Mouse (Mus musculus) MEL (cell line): Measurements from ENCODE around the gene Tjp1. TPM values are rescaled to one million over a fixed set of nuclear protein-coding genes. Genes with fewer than 3 reads are reported as not detected.

ENCODE experiments used
- DNase-seq: peaks from one replicate; pipeline ENCODE4 v3.0.0; 2011; ENCODE audit warnings: low read depth, low spot score
- H3K27ac ChIP-seq: 2 replicates; pipeline ENCODE4 v1.5.1; 2012; ENCODE audit warnings: low read depth, mild to moderate bottlenecking, control low read depth, low read length, moderate library complexity; ENCODE audit not compliant: control insufficient read depth
- H3K27me3 ChIP-seq, 2 experiments: fragments of 150-350 bp in 1 of 2; sonication (generic) in 1 of 2; 2 replicates each; pipeline ENCODE4 v1.6.1; 2012; ENCODE audit warnings: low read length in 2 of 2, mild to moderate bottlenecking in 2 of 2, improper control_type of control experiment in 1 of 2, moderate library complexity in 1 of 2; ENCODE audit not compliant: insufficient read depth in 2 of 2, control insufficient read depth in 1 of 2
- H3K36me3 ChIP-seq, 2 experiments: 2 replicates each; pipeline ENCODE4 v1.6.1; 2012 to 2014; ENCODE audit warnings: low read length in 2 of 2, improper control_type of control experiment in 1 of 2, inconsistent platforms in 1 of 2, mild to moderate bottlenecking in 1 of 2; ENCODE audit not compliant: insufficient read depth in 2 of 2, control insufficient read depth in 1 of 2
- H3K4me1 ChIP-seq, 2 experiments: fragments of 150-350 bp in 1 of 2; sonication (generic) in 1 of 2; 2 replicates each; pipeline ENCODE4 v1.6.1; 2012; ENCODE audit warnings: low read length in 2 of 2, improper control_type of control experiment in 1 of 2, mild to moderate bottlenecking in 1 of 2; ENCODE audit not compliant: insufficient read depth in 2 of 2, control insufficient read depth in 1 of 2
- H3K4me3 ChIP-seq, 2 experiments: fragments of 150-350 bp in 1 of 2; sonication (generic) in 1 of 2; 2 replicates each; pipeline ENCODE4 v1.5.1; 2012; ENCODE audit warnings: low read depth in 2 of 2, low read length in 2 of 2, mild to moderate bottlenecking in 2 of 2, moderate library complexity in 2 of 2, control low read depth in 1 of 2, improper control_type of control experiment in 1 of 2; ENCODE audit not compliant: control insufficient read depth in 1 of 2, insufficient read depth in 1 of 2
- H3K79me2 ChIP-seq: 2 replicates; pipeline ENCODE4 v1.6.1; 2012; ENCODE audit warnings: mild to moderate bottlenecking, low read length, moderate library complexity; ENCODE audit not compliant: control insufficient read depth, poor library complexity, insufficient read depth
- H3K9ac ChIP-seq: 2 replicates; pipeline ENCODE4 v1.6.1; 2012; ENCODE audit warnings: low read depth, mild to moderate bottlenecking, control low read depth, low read length, moderate library complexity; ENCODE audit not compliant: control insufficient read depth, poor library complexity, severe bottlenecking
- H3K9me3 ChIP-seq: fragments of 150-350 bp; sonication (generic); replicated peaks from 2 replicates; pipeline ENCODE4 v1.6.1; 2012; ENCODE audit warnings: mild to moderate bottlenecking, low read length, improper control_type of control experiment, moderate library complexity; ENCODE audit not compliant: insufficient read depth
- CHD1 ChIP-seq: IDR thresholded peaks from 2 replicates; pipeline ENCODE4 v1.6.1; 2012; ENCODE audit warnings: low read depth, mild to moderate bottlenecking, inconsistent platforms, low read length, improper control_type of control experiment
- E2F4 ChIP-seq: IDR thresholded peaks from 2 replicates; pipeline ENCODE4 v1.6.1; 2011; ENCODE audit warnings: low read depth, low read length, improper control_type of control experiment, borderline replicate concordance
- ELF1 ChIP-seq: IDR thresholded peaks from 2 replicates; pipeline ENCODE4 v1.6.1; 2014; ENCODE audit warnings: low read depth, mild to moderate bottlenecking, inconsistent platforms, low read length, improper control_type of control experiment, moderate library complexity
- EP300 ChIP-seq, 2 experiments: IDR thresholded peaks; 2 replicates each; pipeline ENCODE4 v1.6.1; 2011; ENCODE audit warnings: improper control_type of control experiment in 2 of 2, low read length in 2 of 2, low read depth in 1 of 2, mild to moderate bottlenecking in 1 of 2
- ETS1 ChIP-seq: IDR thresholded peaks from 2 replicates; pipeline ENCODE4 v1.6.1; 2012; ENCODE audit warnings: low read depth, mild to moderate bottlenecking, inconsistent platforms, low read length, improper control_type of control experiment, moderate library complexity
- GABPA ChIP-seq: IDR thresholded peaks from 2 replicates; pipeline ENCODE4 v1.6.1; 2012; ENCODE audit warnings: low read depth, mild to moderate bottlenecking, inconsistent platforms, low read length, improper control_type of control experiment, moderate library complexity
- GATA1 ChIP-seq: IDR thresholded peaks from 2 replicates; pipeline ENCODE4 v1.6.1; 2011; ENCODE audit warnings: low read depth, low read length, improper control_type of control experiment
- MAFK ChIP-seq: IDR thresholded peaks from 2 replicates; pipeline ENCODE4 v1.6.1; 2011; ENCODE audit warnings: low read depth, mild to moderate bottlenecking, low read length, improper control_type of control experiment, borderline replicate concordance
- MAZ ChIP-seq: IDR thresholded peaks from 2 replicates; pipeline ENCODE4 v1.6.1; 2012; ENCODE audit warnings: low read depth, mild to moderate bottlenecking, inconsistent platforms, low read length, improper control_type of control experiment
- MYC ChIP-seq: IDR thresholded peaks from 2 replicates; pipeline ENCODE4 v1.6.1; 2011; ENCODE audit warnings: low read depth, mild to moderate bottlenecking, low read length, improper control_type of control experiment, moderate library complexity
- POLR2A ChIP-seq, 2 experiments: IDR thresholded peaks; 2 replicates each; pipeline ENCODE4 v1.6.1; 2011 to 2012; ENCODE audit warnings: low read length in 2 of 2, mild to moderate bottlenecking in 2 of 2, control low read depth in 1 of 2, improper control_type of control experiment in 1 of 2, low read depth in 1 of 2, moderate library complexity in 1 of 2; ENCODE audit not compliant: control insufficient read depth in 1 of 2, insufficient read depth in 1 of 2, poor library complexity in 1 of 2
- POLR2AphosphoS5 ChIP-seq: IDR thresholded peaks from 2 replicates; pipeline ENCODE4 v1.6.1; 2012; ENCODE audit warnings: low read depth, borderline replicate concordance, mild to moderate bottlenecking, inconsistent platforms, low read length, moderate library complexity, mixed read lengths
- RAD21 ChIP-seq: IDR thresholded peaks from 2 replicates; pipeline ENCODE4 v1.6.1; 2011; ENCODE audit warnings: mild to moderate bottlenecking, low read depth, low read length, improper control_type of control experiment
- RCOR1 ChIP-seq: IDR thresholded peaks from 2 replicates; pipeline ENCODE4 v1.6.1; 2012; ENCODE audit warnings: low read depth, mild to moderate bottlenecking, inconsistent platforms, low read length, improper control_type of control experiment
- TAL1 ChIP-seq: IDR thresholded peaks from 2 replicates; pipeline ENCODE4 v1.6.1; 2012; ENCODE audit warnings: mild to moderate bottlenecking, inconsistent platforms, low read length, moderate library complexity, mixed read lengths
- UBTF ChIP-seq: IDR thresholded peaks from 2 replicates; pipeline ENCODE4 v1.6.1; 2012; ENCODE audit warnings: low read depth, mild to moderate bottlenecking, inconsistent platforms, low read length, improper control_type of control experiment, moderate library complexity, borderline replicate concordance; ENCODE audit not compliant: insufficient read depth
- USF2 ChIP-seq, 2 experiments: IDR thresholded peaks; 2 replicates each; pipeline ENCODE4 v1.6.1; 2011 to 2012; ENCODE audit warnings: improper control_type of control experiment in 2 of 2, low read length in 2 of 2, borderline replicate concordance in 1 of 2, inconsistent platforms in 1 of 2, low read depth in 1 of 2, mild to moderate bottlenecking in 1 of 2; ENCODE audit not compliant: insufficient read depth in 1 of 2
- ZMIZ1 ChIP-seq: IDR thresholded peaks from 2 replicates; pipeline ENCODE4 v1.6.1; 2012; ENCODE audit warnings: low read depth, mild to moderate bottlenecking, inconsistent platforms, low read length, improper control_type of control experiment, moderate library complexity
- polyA plus RNA-seq, 2 experiments: library from polyadenylated mRNA; stranded (reverse) in 1 of 2; unstranded in 1 of 2; fragments of >175 nt in 1 of 2; fragments of >200 nt in 1 of 2; gene quantifications; 2 replicates each; pipeline versions ENCODE4 v1.2.1 to v1.2.4; 2012; ENCODE audit warnings: low replicate concordance in 2 of 2, low read depth in 1 of 2; ENCODE audit not compliant: insufficient read length in 2 of 2, insufficient read depth in 1 of 2, missing spikeins in 1 of 2
- total RNA-seq: library from RNA; depleted of rRNA; stranded (reverse); fragments of 300-350 nt; gene quantifications from 2 replicates; pipeline ENCODE4 v1.2.3, GENCODE M21; 2012

The Tjp1 gene
- total and polyA plus RNA-seq, 3 experiments = 0.01 TPM; not detected in 2

DNA sequence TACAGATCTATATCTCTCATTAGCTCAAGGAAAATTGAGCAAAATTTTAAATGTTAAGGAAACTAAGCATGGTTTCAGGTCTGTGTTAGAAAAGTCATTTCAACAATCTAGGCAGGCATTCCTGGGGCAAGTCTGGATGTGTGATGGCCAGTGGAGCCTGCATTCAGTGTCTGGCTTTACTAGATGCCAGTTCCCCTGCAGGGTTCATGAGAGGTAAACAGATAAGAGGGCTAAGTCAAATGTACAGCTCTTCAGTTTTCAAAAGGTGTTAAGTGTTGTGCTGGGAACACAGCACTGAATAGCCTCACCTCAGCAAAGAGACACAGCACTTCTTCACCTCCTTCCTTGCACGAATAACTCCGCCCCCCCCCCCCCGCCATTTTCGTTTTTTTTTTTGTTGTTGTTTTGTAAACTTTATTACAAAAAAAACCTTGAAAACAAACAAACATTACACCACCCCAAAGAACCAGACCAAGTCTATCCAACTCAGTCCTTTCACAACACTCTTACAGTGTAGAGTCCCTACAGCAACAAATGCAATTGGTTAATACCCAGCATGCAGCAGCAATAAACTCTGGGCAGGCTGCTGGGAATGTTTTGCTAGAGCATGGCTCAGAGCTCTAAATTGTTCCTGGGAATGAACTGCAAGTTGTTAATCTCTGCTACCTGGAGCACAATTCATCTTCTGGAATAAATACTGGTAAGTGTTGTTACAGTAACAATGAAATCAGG lies 177.1 kb downstream of the Tjp1 start:
- Histone ChIP-seq H3K79me2 (no peaks in the 10 kb centered on the region), H3K4me1 (peaks cover 0 to 2% of the 10 kb centered on the region in 2 experiments; a peak in 1 of 4 replicates), H3K36me3 (peaks cover 0 to 6% of the 10 kb centered on the region in 2 experiments; a peak in 2 of 4 replicates), H3K27ac (no peak overlapping the region), H3K27me3 (no peaks in the 10 kb centered on the region; a peak in 1 of 4 replicates), H3K9ac (no peak overlapping the region), H3K4me3 (no peak overlapping the region), H3K9me3 (no peaks in the 10 kb centered on the region)
- DNase-seq = no peak
- TF ChIP-seq ELF1 = no peak
- no peak for TF ChIP-seq TAL1
- no peak for TF ChIP-seq ZMIZ1
- no peak for TF ChIP-seq GABPA
- no peak for TF ChIP-seq UBTF
- no peak for TF ChIP-seq MYC
- TF ChIP-seq RCOR1 = no peak
- no peak for TF ChIP-seq POLR2AphosphoS5
- TF ChIP-seq MAZ = no peak
- TF ChIP-seq USF2 (IDR thresholded peaks at IDR 0.05; ENCODE audit: borderline replicate concordance in 1 of 2, insufficient read depth in 1 of 2, low read depth in 1 of 2, low read length in 2 of 2) = no peak

DNA sequence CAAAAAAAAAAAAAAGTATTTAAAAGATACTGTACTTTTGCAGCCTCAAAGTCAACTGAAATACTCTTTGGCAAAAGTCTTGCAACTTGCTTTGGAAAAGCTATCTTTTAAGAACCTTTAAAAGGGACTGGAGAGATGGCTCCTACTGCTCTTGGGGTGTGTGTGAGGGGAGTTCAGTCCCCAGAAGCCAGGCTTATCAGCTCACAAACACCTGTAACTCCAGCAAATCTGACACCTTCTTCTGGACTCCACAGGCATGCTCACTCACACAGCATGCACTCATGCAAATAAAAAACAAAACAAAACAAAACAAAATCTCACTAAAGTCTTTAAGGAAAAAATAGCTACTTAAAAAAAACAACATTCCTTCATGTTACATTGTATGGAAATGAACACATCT lies 179.0 kb downstream of the Tjp1 start:
- no peak for TF ChIP-seq MAFK
- TF ChIP-seq CHD1 = no peak
- no peak for TF ChIP-seq E2F4
- no peak for TF ChIP-seq RAD21
- no peak for TF ChIP-seq POLR2A (IDR thresholded peaks at IDR 0.05; ENCODE audit: control insufficient read depth in 1 of 2, insufficient read depth in 1 of 2, low read depth in 1 of 2, low read length in 2 of 2, poor library complexity in 1 of 2)
- TF ChIP-seq EP300 (IDR thresholded peaks at IDR 0.05; ENCODE audit: low read depth in 1 of 2, low read length in 2 of 2) = no peak
- no peak for TF ChIP-seq GATA1
- no peak for TF ChIP-seq ETS1
- no peak for DNase-seq
- Histone ChIP-seq H3K4me1 (no peaks in the 10 kb centered on the region), H3K4me3 (no peak overlapping the region), H3K27ac (no peak overlapping the region), H3K27me3 (no peaks in the 10 kb centered on the region; a peak in 1 of 4 replicates), H3K79me2 (no peaks in the 10 kb centered on the region), H3K9me3 (no peaks in the 10 kb centered on the region), H3K36me3 (no peaks in the 10 kb centered on the region), H3K9ac (no peak overlapping the region)
